Mouse (Mus musculus) embryo, embryonic 10.5 days (tissue): ENCODE measurements at regions not wholly inside any gene's neighbourhood (a gene's known extent, or its start where the extent isn't known, plus 50 kb on each side); places are given as distances from the start of the nearest gene placed in this dataset.
A peak's percentile ranks its signal among the peaks of the same experiment; 100 is the strongest.

Source experiments
- DNase-seq: peaks from one replicate; pipeline ENCODE4 v3.0.0-alpha.2; 2015; ENCODE audit warnings: low spot score

DNA sequence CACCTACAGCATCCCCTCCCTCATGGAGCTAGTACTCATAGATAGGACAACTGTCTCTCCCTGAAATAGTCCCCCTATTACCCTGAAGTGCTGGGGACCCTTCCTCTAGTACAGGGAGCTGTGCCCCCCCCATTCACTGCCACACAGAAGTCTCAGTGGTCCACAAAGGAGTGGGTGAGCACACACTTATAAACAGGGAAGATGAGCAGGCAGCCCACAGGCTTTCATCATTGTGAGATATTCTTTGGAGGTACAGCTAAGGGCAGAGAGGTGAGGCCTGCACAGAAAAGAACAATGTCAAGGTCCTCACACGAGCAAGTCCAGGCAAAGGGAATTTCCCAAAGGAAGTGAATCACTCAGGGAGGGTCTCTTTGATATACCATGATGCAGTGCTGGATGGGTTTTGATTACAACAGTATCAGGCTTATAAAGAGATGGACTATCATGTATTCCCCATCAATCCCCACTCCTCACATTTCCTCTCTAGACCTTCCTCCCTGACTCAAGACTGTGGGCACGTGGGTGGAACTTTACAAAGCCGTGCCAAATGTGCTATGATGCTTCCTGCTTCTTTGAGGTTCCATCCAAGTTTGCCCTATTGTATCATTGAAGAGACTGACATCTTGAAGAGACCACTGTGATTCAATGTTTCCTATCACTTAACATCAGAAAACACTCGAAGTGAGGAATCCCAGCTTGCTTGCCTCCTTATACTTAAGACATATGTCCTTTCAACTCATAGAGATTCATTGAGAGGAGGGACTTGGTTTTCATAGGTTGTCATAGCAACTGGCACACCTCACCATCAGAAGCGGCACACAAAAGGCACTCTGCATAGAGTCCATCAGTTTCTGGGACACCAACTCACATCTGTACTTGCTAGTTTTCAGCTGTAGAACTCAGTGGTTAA is 104.2 kb upstream of the Bcl6 start:
- no peak for DNase-seq

DNA sequence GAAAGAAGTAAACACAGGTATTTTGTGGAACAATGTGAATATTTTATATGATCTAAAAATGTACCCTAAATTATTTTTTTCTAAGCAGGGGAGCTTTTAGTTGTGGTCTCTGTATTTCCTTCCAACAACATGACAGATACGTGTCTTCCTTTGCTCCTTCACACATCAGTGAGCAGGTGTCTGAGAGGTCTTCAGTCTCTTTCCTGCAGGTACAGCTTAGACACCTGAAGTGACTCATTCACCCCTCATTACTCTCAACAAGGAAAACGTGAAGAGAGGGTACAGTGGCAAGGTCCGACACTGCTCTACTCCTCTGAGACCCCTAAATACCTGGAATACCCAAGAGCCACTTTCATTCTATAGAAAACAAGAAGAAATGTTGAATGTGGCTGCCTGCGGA is 103.5 kb upstream of the Bcl6 start:
- DNase-seq = no peak

DNA sequence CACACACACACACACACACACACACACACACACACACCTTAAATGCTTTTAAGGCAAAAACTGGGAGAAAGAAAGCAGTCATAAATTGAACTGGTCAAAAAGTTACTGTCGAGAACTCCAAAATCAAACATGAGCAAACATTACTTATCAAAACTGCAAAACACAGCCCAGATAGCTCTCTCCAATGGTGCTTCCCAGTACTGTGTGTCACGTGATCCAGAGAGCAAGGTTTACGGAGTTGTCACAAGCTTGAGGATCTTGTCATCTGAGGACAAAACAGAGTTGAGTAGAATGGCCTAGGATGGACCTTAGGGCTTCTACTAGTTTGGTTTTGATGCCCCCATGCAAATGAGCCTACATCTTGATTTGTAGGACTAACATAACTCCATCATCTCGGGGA is 102.3 kb upstream of the Bcl6 start:
- DNase-seq = no peak

DNA sequence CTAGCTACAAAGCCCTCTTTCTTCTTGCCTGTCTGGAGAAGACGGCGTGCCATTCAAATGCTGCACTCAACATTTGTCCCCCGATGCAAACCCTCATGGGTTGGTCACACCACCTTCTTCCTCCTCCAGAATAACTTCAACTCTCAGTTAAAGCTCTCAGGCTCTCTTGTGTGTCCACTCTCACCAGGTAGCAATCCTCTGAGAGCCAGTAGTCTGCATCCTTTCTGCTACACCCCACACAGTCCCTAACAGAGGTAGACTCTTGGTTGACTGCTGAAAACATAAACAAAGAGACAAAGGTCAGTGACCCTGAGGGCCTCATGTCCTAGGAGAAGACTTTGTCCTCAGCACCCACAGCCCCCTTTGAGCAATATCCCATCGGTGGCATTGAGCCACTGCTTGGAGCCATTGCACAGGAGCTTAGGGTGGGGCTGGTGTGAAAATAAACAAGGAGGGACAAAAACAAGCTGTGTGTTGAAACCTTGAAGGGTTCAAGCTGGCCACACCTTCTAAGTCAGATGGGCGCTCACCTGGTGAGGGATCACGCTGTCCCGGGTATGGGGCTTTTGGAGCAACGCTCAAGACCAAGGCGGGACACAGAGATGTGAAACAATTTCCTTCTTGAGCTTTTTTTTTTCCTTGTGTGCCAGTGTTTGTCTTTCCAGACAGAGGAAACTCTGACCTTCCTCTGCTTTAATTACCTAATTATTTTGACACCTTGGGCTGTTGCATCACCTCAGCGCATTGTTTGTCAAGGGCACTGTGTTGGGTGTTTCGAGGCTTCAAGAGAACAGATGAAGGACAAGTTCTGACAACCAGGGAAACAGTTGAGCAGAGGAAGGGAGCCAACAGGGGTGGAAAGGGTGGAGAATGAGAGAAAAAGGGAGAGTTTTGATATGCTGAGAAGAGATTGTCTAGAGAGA is 101.4 kb upstream of the Bcl6 start:
- DNase-seq = no peak

DNA sequence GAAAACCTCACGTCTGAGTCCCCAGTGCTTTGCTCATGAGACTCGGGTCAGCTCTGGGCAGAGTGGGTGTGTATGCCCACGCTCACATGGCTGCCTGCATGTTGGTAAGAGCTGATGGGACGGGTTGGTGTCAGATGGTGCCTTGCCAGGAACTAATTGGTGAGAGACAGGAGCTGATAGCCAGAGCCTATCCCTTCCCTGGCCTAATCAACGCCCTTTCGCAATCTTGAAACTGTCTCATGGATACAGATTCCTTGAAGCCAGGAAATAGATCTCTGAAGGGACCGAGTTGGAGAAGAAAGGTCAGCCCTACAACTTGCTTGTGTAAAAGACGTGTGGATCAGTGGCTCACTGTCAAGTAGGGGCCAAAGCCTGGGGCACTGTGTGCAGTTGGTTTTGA is 95.3 kb upstream of the Bcl6 start:
- DNase-seq = no peak

DNA sequence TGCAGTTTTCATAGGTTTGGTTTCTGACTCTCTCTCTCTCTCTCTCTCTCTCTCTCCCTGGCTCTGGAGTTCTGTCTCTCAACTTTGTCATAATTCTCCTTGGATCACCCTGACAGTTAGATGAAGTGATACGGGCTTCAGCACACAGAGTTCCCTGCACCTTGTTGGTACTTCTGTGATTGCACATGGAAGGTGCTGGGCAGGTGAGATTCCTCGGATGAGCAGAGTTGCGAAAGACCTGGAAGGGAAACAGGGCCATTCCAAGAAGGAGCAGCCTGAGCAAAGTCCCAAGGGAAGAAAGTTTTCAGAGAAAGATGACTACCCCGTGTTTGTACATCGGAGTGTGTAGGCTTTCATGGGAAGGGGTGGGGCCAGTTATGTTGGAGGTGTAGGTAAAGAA is 91.8 kb upstream of the Bcl6 start:
- DNase-seq = no peak

DNA sequence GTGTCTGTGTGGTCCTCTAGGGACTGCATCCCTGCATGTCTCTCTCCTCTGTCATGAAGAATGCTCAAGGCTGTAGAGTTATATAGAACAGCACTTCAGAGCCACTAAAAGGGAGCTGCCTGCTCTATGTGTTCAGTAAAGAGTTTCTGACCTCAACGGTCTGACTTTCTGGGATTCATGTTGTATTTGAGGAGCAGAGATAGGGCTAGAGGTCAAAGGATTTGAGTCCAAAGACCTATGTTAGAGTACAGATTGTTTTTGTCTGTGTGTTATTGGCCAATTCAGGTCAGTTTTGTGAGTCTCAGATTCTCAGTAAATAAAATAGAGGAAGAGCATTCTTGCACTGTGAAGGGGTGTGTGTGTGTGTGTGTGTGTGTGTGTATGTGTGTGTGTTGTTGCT is 90.0 kb upstream of the Bcl6 start:
- no peak for DNase-seq

DNA sequence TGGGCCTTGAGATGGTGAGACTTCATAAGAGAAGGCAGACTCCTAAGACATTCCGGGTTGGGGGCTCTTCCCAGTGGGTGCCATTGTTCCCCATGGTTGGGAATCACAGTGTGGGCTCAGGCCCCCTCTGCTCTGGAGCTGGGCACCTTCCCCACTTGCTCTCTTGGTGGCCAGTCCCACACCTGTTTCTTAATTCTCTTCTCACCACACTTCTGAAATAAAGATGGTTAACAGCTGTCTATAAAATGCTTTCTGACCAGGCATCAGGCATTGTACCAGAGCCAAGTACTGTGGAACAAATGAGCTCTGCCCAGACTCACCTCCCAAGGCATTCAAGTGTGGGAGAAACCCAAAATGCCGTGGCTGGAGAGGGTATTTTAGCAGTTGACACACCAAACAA is 88.8 kb upstream of the Bcl6 start:
- DNase-seq = no peak

DNA sequence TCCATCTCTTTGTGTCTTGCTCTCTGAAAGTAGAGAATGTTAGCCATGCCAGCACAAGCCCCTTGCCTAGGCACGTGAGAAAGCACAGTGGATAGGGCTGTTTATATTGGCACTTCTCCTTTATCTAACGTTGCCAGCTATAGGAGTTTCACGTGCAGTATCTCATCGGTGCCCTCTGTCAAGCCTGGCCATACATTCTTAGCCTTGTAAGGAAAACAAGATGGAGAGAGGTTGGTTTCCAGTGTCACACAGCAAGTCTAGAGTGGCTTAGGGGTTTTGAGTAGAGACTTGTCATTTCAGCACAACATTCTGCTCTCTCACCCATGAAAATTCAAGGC is 88.1 kb upstream of the Bcl6 start:
- DNase-seq = no peak

DNA sequence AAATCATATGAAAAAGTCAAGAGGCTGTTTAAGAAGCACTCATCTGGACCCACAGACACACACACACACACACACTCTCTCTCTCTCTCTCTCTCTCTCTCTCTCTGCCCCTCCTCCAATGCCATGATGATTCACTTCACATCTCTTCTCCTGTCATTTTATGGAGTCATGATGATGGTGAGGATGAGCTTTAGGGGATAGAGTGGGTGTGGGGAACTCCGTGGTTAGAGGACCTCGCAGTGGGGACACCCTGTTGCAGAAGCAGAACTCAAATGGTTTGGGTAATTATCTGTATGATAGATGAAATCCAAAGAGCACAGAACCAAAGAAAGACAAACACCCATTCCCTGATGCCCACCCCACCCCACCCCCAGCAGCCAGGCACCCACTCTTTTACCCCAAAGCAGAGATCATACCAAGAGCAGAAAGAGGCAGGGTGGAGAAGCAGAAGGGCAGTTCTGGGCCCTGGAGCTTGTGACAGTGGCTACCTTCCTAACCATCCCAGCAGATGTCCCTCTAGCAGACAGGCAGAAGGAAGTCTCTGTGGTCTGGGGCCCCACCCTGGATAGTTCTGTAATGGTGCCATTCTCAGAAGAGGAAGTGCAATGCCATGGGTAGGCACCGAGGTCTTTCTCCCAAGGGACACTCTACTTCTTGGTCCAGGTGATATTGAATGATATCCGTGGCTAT is 87.6 kb upstream of the Bcl6 start:
- DNase-seq = no peak

DNA sequence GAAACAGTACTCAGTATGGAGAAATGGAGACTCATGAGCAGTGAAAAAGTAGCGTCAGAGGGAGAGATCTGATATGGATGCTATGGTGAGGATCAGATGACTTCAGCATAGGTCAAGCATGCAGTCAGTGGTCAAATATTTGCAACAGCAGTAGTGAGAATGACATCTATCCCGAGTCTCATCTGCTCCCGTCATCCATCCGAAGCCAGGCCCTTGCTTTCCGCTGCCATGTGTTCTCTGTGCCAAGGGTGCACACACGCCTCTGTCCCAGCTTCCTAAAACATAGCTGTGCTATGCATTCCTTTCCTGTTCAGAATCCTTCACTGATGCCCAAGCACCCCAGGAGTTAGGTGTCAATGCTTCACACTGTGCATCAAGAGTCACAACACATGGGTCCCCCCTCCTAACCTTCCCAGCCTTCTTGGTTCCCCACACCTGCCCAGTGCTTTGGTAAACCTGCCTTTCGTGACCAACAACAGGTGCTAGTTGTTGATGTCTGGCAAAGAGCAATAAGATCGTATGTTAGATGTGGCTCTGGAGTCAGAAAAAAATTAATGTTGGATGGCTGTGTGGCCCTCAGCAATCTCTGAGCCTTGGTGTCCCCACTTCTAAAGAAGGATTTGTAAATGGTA is 85.1 kb upstream of the Bcl6 start:
- DNase-seq = no peak

DNA sequence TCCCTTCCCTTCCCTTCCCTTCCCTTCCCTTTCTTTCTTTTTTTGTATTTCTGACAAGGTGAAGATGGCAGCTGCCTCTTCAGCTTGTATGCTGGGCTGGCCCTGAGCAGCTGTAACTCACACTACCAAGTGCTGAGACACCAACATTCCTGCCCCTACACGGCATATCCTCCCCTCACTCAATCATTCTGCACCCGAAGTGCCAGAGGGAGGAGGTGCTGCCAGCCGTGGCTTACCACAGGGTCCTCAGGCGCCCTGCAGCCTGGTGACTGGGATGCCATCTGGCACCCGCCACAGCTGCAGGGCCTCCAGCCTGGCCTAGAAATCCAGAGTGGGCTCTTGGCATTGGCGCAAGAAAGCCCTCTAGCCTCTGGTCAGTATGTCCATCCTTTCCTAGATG is 84.4 kb upstream of the Bcl6 start:
- no peak for DNase-seq

DNA sequence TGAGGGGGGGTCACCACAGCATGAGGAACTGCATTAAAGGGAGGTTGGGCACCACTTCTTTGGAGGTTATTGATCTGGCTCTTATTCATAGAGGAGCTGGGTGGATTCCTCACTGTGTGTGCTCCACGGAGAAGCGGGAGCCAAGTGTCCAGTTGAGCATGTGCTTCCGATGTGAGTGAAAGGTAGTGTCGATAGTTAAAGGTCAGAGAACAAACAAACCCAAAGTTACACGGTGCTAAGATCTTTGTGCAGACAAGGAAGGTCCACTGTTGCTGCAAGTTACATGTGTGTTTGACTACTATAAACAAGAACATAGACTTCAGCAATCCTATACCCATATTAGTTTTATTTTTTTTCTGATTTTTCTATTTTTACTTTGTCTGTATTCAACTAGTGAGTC is 80.8 kb upstream of the Bcl6 start:
- no peak for DNase-seq

DNA sequence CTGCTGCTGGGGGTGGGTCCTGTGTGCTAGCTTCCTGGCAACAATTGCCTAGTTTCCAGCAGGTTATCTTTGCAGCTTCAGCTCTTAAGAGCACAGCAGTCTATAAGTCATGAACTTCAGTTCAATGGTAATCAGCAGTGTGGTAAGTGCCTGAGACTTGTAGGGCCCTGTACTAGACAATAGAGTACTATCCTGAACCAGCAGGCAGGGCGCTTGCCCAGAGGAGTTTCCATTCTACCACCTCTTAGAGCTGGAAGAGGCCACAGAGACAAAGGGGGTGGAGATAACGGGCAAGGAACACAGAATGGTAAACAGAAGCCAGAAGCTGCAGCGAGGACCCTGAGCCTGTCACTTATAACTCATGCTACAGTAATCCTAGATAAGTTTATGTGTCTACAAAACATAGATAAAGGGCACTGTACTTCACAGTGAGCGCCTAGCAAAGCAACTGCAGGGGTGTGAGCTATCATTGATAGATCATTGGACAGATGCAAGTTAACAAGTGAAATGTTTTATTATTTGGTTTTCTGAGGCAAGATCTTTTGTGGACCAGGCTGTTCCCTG is 79.7 kb upstream of the Bcl6 start:
- no peak for DNase-seq

DNA sequence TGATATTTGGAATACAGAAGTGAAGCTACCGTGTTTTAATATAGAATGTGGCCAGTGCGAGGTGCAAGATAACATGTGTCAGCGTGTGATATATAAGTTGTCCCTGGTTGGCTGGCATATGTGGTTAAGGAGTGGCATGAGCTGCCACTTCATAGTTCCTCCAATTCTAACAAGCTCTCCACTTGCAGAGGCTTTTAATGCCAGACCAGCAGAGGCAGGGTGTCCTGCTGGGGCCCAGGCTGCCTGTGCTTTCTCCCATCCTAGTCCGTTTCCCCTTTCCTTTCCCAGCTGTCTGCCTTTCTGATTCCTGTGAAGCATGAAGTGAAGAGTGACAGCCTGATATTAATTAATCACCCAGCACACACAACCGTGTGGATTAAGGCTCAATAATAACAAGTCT is 73.7 kb upstream of the Bcl6 start:
- DNase-seq = no peak

DNA sequence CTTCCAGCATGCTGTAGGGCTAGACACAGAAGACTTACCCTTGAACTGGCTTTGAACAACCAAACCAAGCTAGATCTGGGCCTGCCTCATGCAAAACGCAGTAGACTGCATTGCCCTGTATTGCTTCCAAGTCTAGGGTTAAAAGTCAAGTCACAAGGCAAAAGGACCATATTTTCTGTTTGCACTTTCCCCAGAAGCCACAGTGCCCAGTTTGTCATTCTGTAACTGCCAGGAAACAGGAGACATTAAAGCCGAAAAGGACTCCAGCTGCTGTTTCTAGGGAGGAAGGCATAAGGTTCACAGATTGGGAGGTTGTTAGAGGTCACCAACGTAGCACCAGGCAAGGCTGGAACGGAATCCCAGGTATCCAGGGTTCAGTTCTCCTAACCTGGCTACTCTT is 72.8 kb upstream of the Bcl6 start:
- no peak for DNase-seq

DNA sequence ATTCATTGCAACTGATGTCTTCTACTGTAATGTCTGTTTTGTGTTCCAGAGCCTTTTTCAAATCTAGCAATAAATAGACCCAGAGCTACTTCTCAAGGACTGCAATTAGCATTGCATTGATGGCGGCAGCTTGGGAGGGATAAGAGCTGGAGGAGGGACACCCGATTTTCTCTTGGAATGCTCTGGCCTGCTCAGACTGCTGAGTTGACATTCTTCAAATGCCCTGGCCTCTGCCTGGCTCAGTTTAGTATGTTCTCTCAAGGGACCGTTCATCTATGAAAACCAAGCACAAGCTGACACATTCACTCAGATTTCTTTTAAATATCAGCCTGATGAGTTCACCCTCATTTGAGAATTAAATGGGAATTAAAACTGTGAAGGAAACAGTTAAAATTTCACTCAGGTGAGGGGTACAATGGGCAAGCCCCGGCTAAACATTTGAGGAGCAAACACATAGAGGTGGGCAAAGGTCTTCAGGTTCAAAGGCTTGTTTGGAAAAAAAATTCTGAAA is 70.5 kb upstream of the Bcl6 start:
- no peak for DNase-seq

DNA sequence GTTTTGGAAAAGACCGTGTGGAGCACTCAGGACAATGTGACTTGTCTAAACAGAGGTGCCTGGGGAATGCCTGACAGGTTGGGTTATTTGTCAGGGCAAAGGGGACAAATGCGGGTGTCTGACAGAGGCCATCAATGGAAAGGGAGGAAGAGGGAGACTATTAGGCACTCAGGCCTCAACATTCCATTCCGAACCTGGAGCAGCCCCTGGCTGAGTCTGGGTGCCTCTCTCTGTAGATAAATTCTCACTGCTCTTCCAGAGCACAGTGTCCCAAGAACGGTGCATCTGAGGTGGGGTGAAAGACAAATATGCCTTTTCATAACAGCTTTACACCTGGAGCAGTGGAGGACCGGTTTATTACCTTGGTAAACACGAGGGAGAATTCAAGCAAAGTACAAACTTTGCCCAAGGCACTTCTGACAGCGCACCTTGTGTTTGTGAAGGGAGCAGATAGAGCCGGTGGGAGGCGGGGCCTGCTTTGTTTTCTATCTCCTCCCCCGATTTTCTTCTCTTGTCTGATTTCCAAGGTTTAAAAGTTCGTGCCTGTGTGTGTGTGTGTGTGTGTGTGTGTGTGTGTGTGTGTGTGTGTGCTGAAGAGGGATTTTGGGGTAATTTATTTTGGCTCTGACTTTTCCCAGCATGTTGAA is 68.4 kb upstream of the Bcl6 start:
- peak; percentile 29 for DNase-seq

DNA sequence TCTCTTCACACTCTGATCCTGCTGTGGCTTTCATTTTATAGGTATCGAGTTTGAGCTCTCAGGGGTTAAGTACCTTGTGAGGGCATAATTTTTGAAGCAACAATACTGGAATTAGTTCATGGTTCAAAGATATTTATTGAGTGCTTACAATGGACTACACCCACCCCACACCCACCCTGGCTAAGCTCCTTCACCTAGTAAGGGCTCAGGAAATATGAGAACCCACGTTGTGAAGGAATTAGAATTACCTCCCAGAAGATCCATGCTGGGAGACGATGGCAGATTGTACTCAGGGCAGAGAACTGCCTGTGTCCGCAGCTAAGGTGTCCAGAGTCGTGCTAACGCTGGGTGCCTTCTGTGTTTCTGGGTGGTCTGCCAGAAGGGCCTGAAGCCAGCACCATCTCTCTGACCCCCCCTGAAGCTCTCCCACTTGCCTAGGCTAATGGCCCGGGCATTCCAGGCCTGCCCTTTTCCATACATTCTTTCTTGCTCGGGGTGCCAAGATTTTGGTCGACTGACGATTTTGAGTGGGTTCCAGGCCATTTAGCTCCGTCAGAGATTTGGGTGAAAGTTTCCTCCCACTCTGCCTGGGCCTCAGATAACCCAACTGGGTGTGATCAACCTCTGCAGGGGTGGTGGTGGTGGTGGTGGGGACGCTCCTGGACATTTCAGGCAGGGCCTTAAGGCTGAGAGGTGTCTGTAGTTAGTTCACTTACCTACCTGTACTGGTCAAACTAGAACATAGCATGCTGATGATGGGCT is 67.7 kb upstream of the Bcl6 start:
- DNase-seq = no peak

DNA sequence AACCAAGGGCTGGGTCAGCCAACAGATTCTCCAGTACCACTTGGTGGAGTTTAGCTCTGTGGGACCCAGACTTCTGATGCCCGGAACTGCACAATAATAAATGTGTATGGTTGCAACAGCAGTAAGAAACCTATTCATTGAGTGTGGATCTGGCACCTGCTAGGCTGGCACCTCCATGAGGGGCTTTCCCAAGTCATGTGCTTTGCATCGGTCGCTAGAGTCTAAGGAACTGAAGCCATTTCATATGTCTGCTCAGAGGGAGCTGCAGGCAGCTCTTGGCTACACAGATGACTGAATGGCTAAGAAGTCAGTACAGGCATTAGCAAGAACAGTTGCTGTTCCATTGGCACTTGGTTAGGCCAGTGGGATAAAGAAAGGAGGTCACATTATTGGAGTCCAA is 65.6 kb upstream of the Bcl6 start:
- DNase-seq = no peak
